Mouse (Mus musculus) layer of hippocampus, adult 9-10 months (tissue): ENCODE results near the gene Sdcbp2.

ENCODE experiments used
- DNase-seq: peaks from one replicate; pipeline ENCODE4 v3.0.0; 2022; ENCODE audit warnings: low spot score

Gene Sdcbp2

DNA sequence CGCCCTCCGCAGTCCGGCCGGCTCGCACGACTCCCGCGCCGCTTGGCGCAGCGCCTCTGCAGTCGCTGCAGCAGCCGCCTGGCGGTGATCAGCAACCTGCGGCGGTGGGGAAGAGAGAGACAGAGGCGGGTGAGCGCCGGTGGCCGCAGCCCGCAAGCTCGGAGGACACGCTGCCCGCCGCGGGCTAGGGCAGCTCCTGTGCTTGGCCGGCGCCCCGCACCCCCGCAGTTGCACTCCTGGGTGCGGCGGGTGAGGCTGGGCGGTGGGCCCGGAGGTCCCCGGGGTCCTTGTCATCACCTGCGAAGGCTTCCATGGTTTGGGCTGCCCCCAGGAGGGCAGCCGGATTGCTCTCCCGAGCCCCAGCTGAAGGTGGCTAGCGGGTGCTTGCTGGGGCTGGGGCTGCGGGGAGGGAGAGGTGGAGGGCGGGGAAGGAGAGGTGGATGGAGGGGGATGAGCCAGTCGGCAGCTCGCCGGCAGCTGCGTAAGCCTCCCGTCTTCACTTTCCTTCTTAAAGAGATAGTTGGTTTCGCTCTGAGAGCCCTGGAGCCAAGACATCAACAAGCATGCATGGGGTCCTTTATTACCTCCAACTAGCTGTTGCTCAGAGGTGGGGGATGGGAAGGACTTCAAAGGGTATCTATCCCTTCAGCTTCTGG is 59.9 kb downstream of the Sdcbp2 start, which contains the start of gene Snph:
Gene Snph, minus strand, starts transcription at position 435 of the 656 bp plus-strand sequence.
- no peak for DNase-seq

DNA sequence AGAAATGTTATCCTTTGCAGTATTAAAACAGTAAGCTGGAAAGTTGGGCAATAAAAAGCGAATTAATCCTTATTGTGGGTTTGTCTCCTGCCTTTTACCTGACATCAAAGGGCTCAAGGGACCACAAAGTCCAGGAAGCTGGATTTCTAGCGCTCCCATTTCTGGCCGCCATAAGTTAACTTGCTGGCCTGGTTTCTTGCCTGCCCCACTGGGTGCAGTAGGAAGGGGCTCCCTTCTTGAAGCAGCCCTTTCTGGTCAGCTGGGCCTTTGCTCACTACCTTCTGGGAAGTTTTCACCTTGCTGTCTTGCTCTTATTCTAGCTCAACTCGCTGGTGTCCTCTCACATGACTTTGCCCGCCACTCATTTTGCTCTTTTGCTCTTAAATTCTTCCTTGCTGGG is 60.6 kb downstream of the Sdcbp2 start:
- no peak for DNase-seq

- no peak for DNase-seq
These were observed 62.5 kb downstream of the Sdcbp2 start for GRCm38 (mm10) chr2:151634903-151635302.

GRCm38 (mm10) chr2:151635362-151636014 is 63.1 kb downstream of the Sdcbp2 start:
- no peak for DNase-seq

DNA sequence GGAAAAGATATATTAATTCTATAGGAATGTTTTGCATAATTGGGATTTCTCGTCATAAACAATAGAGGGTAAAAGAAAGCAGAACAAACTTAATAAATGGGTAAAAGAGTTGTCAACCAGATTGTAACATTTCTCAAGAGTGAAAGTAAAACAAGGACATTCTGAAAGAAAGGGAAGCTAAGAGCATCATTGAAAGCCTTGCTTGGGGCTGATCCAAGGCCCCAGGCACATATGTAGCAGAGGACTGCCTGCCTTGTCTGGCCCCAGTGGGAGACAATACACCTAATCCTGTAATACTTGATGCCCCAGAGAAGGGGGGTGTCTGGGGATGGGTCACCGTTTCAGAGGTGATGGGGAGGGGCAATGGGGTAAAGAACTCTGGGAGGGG is 63.6 kb downstream of the Sdcbp2 start:
- no peak for DNase-seq
